Mouse (Mus musculus) neural tube, embryonic 14.5 days (tissue): ENCODE data around the gene Lima1. TPM values are rescaled to one million over a fixed set of nuclear protein-coding genes. Genes with fewer than 3 reads are reported as not detected.
"Not testable (repeated sequence)": the region's sequence is repeated elsewhere in the genome, so short reads cannot be mapped to it uniquely, and the experiment has no call there.

Experiments
- ATAC-seq: fragments of 200-750 bp; cut with Nextera tagmentation; 2 replicates; pipeline ENCODE4 v1.8.0; 2017; ENCODE audit warnings: low read depth, mild to moderate bottlenecking, moderate TSS enrichment, moderate library complexity
- H3K27ac ChIP-seq: fragments of 300-500 bp; sonication (generic); 2 replicates; pipeline ENCODE4 v1.5.1; 2014; ENCODE audit warnings: low read depth, mild to moderate bottlenecking, control low read depth, low read length, moderate library complexity, mixed read lengths
- H3K27me3 ChIP-seq: fragments of 300-500 bp; sonication (generic); 2 replicates; pipeline ENCODE4 v1.6.1; 2014; ENCODE audit warnings: low read length; ENCODE audit not compliant: control insufficient read depth, insufficient read depth
- H3K36me3 ChIP-seq: fragments of 300-500 bp; sonication (generic); 2 replicates; pipeline ENCODE4 v1.6.1; 2014; ENCODE audit warnings: low read length, mixed read lengths; ENCODE audit not compliant: control insufficient read depth, insufficient read depth
- H3K4me1 ChIP-seq: fragments of 300-500 bp; sonication (generic); 2 replicates; pipeline ENCODE4 v1.6.1; 2014; ENCODE audit warnings: low read length; ENCODE audit not compliant: control insufficient read depth, insufficient read depth
- H3K4me2 ChIP-seq: fragments of 300-500 bp; sonication (generic); 2 replicates; pipeline ENCODE4 v1.6.1; 2014; ENCODE audit warnings: mild to moderate bottlenecking, low read depth, low read length, control low read depth
- H3K4me3 ChIP-seq: fragments of 300-500 bp; sonication (generic); 2 replicates; pipeline ENCODE4 v1.5.1; 2014; ENCODE audit warnings: low read depth, low read length, control low read depth, mixed read lengths
- H3K9ac ChIP-seq: fragments of 300-500 bp; sonication (generic); replicated peaks from 2 replicates; pipeline ENCODE4 v1.6.1; 2014; ENCODE audit warnings: low read depth, mild to moderate bottlenecking, control low read depth, low read length, mixed read lengths
- H3K9me3 ChIP-seq: fragments of 300-500 bp; sonication (generic); 2 replicates; pipeline ENCODE4 v1.6.1; 2016; ENCODE audit warnings: low read length; ENCODE audit not compliant: control insufficient read depth
- whole genome bisulfite sequencing: fragments of 180-500 bp; shearing (Covaris S2); extraction: QIAGEN DNeasy Blood & Tissue Kit; methylation state at CpG from one replicate; pipeline ENCODE4 v1.1.7; 2014; 5-methylcytosine and 5-hydroxymethylcytosine counted together
- polyA plus RNA-seq: library from polyadenylated mRNA; unstranded; fragments of >200 nt; fragmentation: Nextera tagmentation; extraction: Ambion mirVana; gene quantifications from 2 replicates; pipeline ENCODE4 v1.2.1, GENCODE M21; 2014

Lima1 gene
- 14.9 and 20.4 TPM in 2 replicates for polyA plus RNA-seq

- H3K9ac ChIP-seq, result peak within 1 kb of the TSS; percentile 70
- H3K36me3 ChIP-seq, result no peaks in the 10 kb centered on the region
- no peaks in the 10 kb centered on the region for H3K27me3 ChIP-seq
- peak within 1 kb of the TSS; percentile 92 for H3K4me2 ChIP-seq
- peak within 1 kb of the TSS; percentile 75 for H3K4me3 ChIP-seq
- 0 out of 2 replicates have a peak within 1 kb of the TSS, but pooled peaks have one; percentile 10 for H3K27ac ChIP-seq
- under 1% methylated on average over 33 of the region's 38 CpGs for WGBS
- peaks cover 13% of the 10 kb centered on the region for H3K4me1 ChIP-seq
- no peaks in the 10 kb centered on the region for H3K9me3 ChIP-seq
- ATAC-seq, result peak; percentile 94
Observed at GRCm38 (mm10) chr15:99875334-99875869, at the start of gene Lima1. Gene Lima1, minus strand, starts transcription at chr15:99875456.

GRCm38 (mm10) chr15:99919601-99920158, 44.4 kb upstream of the Lima1 start:
- Histone ChIP-seq H3K27me3 (no peaks in the 10 kb centered on the region), H3K36me3 (no peaks in the 10 kb centered on the region), H3K4me1 (no peaks in the 10 kb centered on the region), H3K27ac (no peak overlapping the region), H3K9me3 (no peaks in the 10 kb centered on the region), H3K4me3 (no peak overlapping the region), H3K9ac (no peak overlapping the region), H3K4me2 (no peak overlapping the region)
- WGBS, result 80% methylated on average over 15 of the region's 15 CpGs
- no peak for ATAC-seq

- H3K9ac ChIP-seq, result no peak overlapping the region
- no peak overlapping the region for H3K4me2 ChIP-seq
- no peaks in the 10 kb centered on the region for H3K4me1 ChIP-seq
- no peaks in the 10 kb centered on the region for H3K9me3 ChIP-seq
- no peaks in the 10 kb centered on the region for H3K27me3 ChIP-seq
- WGBS, result 88% methylated on average over 3 of the region's 3 CpGs
- H3K36me3 ChIP-seq, result no peaks in the 10 kb centered on the region
- ATAC-seq, result no peak
- H3K27ac ChIP-seq, result no peak overlapping the region
- H3K4me3 ChIP-seq, result no peak overlapping the region
Observed at GRCm38 (mm10) chr15:99917264-99917663, 42.0 kb upstream of the Lima1 start.

- no peaks in the 10 kb centered on the region for H3K4me1 ChIP-seq
- ATAC-seq, result no peak
- H3K4me3 ChIP-seq, result no peak overlapping the region
- H3K9ac ChIP-seq, result no peak overlapping the region
- H3K4me2 ChIP-seq, result no peak overlapping the region
- 78% methylated on average over 5 of the region's 5 CpGs for WGBS
- H3K9me3 ChIP-seq, result no peaks in the 10 kb centered on the region
- no peak overlapping the region for H3K27ac ChIP-seq
- H3K27me3 ChIP-seq, result no peaks in the 10 kb centered on the region
- H3K36me3 ChIP-seq, result no peaks in the 10 kb centered on the region
Observed at GRCm38 (mm10) chr15:99914613-99915012, 39.4 kb upstream of the Lima1 start.

- no peak overlapping the region for H3K9ac ChIP-seq
- WGBS, result 97% methylated on average over 4 of the region's 4 CpGs
- no peaks in the 10 kb centered on the region for H3K36me3 ChIP-seq
- H3K4me2 ChIP-seq, result no peak overlapping the region
- no peak for ATAC-seq
- H3K4me3 ChIP-seq, result no peak overlapping the region
- no peak overlapping the region for H3K27ac ChIP-seq
- H3K4me1 ChIP-seq, result no peaks in the 10 kb centered on the region
- no peaks in the 10 kb centered on the region for H3K9me3 ChIP-seq
- no peaks in the 10 kb centered on the region for H3K27me3 ChIP-seq
Observed at GRCm38 (mm10) chr15:99911785-99912184, 36.5 kb upstream of the Lima1 start.

- H3K9ac ChIP-seq, H3K27ac ChIP-seq, H3K4me3 ChIP-seq, H3K4me1 ChIP-seq, H3K27me3 ChIP-seq, H3K4me2 ChIP-seq, ATAC-seq, H3K36me3 ChIP-seq, H3K9me3 ChIP-seq: not testable (repeated sequence)
- 44% methylated on average over 14 of the region's 14 CpGs for WGBS
Observed at GRCm38 (mm10) chr15:99909339-99909996, 34.2 kb upstream of the Lima1 start.

GRCm38 (mm10) chr15:99907514-99907913, 32.3 kb upstream of the Lima1 start:
- Histone ChIP-seq H3K27me3 (no peaks in the 10 kb centered on the region), H3K9me3 (no peaks in the 10 kb centered on the region), H3K4me2 (no peak overlapping the region), H3K9ac (no peak overlapping the region), H3K4me3 (no peak overlapping the region), H3K36me3 (no peaks in the 10 kb centered on the region), H3K4me1 (no peaks in the 10 kb centered on the region), H3K27ac (no peak overlapping the region)
- 94% methylated on average over 1 of the region's 1 CpGs for WGBS
- ATAC-seq, result no peak

GRCm38 (mm10) chr15:99907041-99907440, 31.8 kb upstream of the Lima1 start:
- Histone ChIP-seq H3K36me3 (no peaks in the 10 kb centered on the region), H3K9ac (no peak overlapping the region), H3K4me2 (no peak overlapping the region), H3K27ac (no peak overlapping the region), H3K4me1 (no peaks in the 10 kb centered on the region), H3K9me3 (no peaks in the 10 kb centered on the region), H3K4me3 (no peak overlapping the region), H3K27me3 (no peaks in the 10 kb centered on the region)
- 88% methylated on average over 4 of the region's 4 CpGs for WGBS
- ATAC-seq, result no peak

- WGBS, result 73% methylated on average over 9 of the region's 9 CpGs
- Histone ChIP-seq H3K27me3 (no peaks in the 10 kb centered on the region), H3K4me3 (no peak overlapping the region), H3K9ac (no peak overlapping the region), H3K36me3 (no peaks in the 10 kb centered on the region), H3K27ac (no peak overlapping the region), H3K4me1 (no peaks in the 10 kb centered on the region), H3K9me3 (no peaks in the 10 kb centered on the region), H3K4me2 (no peak overlapping the region)
- ATAC-seq, result no peak
Observed at GRCm38 (mm10) chr15:99904841-99905240, 29.6 kb upstream of the Lima1 start.
